Mouse (Mus musculus): Measurements from ENCODE around the gene Qrich2.

Qrich2 gene

DNA sequence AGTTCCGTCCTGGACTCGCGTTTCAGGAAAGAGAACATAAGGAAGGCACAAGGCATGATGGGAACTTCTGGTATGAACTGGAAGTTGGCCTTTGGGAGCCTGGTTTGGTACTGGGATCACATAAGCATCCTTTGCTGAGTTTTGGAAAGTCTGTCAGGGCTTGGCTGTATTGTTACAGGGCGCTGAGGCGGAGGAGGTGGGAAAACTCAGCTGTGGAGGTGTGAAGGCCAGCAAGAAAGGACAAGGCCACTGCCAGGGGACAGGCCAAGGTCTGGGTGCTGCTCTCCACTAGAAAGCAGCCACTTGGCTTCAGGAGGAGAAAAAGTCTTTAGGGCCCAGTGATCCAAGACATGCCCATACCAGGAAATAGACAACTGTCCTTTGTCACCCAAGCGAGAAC is 22.7 kb downstream of the Qrich2 start:
- no peak for DNase-seq

DNA sequence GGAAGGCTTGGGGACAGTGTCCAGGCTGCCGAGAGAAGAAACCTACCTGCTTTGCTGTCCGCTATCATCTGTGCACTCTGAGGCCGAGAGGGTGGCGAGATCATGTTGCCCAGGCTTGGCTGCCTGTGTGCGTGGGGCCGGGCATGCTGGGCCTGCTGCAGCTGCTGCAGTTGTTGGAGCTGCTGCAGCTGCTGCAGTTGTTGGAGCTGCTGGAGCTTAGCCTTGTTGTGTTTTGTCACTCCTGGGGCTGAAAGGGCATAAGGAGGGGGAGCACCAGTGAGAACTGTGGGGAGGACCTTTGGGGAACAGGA is 23.2 kb downstream of the Qrich2 start:
- no peak for DNase-seq

DNA sequence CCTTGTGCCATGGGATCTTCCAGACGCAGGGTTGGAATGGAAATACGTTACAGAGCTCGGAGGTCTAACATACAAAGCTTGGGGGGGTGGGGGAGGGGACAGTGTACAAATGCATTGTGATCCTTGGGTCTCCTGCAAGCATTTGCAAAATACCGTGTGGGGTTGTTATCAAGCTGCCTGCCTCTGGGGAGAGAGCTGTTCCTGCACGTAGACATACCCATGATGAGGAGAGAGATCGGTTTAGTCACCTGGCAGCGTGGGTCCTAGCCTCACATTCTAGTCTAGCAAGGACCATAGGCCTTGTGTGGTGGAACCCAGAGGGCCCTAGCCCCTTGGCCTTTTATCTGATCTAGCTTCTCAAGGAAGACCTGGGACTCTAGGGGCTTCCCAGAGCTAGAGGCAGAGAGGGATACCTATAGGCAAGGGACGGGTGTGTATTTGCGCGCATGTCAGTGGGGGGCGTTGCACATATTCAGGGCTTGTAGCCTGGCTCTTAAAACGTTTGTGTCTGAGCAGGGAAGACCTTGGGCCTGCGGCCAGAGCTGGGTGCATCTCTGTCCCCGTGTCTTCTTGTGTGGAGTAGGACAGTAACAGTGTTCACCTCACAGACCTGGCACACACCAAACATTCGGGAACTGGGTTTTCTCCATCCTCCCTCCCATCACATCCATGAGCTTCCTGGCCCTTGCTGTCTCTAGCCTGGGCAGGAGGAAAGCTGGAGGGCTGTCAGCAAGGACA is 23.7 kb downstream of the Qrich2 start:
- DNase-seq = no peak

GRCm38 (mm10) chr11:116440408-116441068 is 25.5 kb downstream of the Qrich2 start:
- no peak for DNase-seq

- no peak for DNase-seq
Observed at GRCm38 (mm10) chr11:116439269-116440240, 26.5 kb downstream of the Qrich2 start.

DNA sequence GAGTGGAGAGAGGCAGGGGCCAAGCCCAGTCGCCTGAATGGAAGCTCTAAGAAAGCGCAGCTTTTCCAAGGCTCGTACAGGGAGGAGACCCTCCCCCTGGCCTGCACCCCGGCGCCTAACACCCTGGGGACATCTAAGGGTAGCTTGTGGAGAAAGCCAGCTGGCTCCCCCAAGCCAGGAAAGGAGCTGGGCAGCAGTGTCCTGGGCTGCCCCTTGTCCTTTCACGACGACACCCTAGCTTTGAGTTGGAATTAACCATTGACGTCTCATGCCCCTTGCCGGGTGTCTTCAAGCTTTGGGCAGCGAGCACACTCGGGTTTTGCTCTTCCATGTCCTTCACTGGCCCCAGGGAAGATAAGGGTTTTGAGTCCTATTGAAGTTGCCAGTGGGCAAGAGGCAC is 28.5 kb downstream of the Qrich2 start:
- no peak for DNase-seq

DNA sequence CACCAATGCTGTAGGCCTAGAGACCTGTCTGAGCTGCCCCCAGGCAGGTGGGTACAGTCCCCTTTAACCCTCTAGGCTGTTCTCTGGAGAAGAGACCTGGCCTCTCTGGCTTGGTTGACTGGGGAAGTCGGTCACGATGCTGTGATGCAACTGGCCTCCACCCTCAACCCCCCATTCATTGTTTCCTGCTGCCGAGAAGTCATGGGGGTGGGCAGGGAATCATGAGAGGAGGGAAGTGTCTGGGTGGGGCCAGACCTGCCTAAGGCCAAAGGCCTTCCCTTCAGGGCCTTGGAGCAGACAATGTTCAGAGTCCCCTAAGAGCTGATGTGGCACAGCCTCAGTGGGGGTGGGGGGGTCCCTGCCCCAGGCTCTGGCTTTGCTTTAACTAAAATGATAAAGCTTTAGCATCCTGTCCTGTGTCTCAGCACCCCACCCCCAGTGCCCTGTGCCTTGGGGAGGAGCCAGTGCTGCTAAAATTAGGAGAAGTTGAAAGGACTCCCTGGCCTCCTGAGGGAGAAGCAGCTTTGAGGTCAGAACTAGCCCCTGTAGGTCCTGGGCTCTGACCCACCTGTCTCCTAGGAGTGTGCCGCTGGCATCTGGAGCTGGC is 29.2 kb downstream of the Qrich2 start:
- no peak for DNase-seq

- no peak for DNase-seq
Observed at GRCm38 (mm10) chr11:116435992-116436724, 29.9 kb downstream of the Qrich2 start.

GRCm38 (mm10) chr11:116434967-116435752 is 30.9 kb downstream of the Qrich2 start:
- no peak for DNase-seq

- peak; percentile 40 for DNase-seq
Observed at GRCm38 (mm10) chr11:116434287-116434966, 31.6 kb downstream of the Qrich2 start.

GRCm38 (mm10) chr11:116433356-116434286 is 32.4 kb downstream of the Qrich2 start, which contains the start of gene Ubald2:
Ubald2 (plus strand) TSS chr11:116434094.
- DNase-seq = peak; percentile 98

DNA sequence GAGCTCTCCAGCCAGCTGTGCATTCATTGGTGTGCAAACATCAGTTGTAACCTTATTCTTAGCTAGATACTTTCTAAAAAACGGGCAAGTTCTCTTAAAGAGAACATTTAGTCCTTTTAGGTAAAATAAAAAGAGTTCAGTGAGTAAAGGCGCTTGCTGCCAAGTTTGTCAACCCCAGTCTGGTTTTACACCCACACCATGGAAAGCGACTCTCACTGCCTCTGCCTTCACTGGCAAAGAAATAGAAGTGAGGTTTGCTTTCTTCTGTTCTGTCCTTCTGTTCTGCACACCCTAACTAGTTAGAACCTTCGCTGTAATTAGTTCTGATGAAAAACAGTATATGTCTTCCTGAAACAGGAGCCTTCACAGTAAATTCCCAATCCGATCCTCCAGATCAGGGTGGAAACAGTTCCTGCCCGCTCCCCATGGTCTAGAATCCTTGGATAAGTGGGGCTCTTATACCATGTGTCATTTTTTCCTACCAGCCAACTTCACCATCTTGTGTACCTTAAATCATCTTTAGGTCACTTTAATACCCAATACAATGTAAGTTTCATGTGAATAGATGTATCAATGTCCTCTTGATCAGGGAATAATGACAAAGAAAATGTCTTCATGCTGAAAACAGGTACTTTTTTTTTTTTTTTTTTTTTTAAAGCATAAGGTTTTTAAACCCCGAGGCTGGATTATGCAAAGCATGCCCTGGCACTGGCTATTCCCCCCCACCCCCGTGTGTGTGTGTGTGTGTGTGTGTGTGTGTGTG is 33.3 kb downstream of the Qrich2 start:
- DNase-seq = no peak

DNA sequence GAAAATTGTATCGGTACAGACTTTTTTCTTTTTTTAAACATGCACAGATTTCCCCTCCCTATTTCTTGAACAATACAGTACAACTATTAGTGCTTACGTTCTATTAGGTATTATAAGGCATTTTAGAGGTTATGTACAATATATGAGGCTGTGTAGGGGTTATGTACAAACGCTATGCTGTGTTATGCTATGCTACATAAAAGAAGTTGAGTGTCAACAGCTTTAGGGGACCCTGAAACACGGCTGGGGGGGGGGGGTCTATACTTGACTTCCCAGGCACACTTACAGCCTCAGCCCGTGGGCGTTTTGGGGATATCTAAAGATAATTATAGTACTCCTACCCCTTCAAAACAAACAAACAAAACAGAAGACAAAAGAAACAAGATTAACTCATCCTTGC is 33.9 kb downstream of the Qrich2 start:
- DNase-seq = no peak

DNA sequence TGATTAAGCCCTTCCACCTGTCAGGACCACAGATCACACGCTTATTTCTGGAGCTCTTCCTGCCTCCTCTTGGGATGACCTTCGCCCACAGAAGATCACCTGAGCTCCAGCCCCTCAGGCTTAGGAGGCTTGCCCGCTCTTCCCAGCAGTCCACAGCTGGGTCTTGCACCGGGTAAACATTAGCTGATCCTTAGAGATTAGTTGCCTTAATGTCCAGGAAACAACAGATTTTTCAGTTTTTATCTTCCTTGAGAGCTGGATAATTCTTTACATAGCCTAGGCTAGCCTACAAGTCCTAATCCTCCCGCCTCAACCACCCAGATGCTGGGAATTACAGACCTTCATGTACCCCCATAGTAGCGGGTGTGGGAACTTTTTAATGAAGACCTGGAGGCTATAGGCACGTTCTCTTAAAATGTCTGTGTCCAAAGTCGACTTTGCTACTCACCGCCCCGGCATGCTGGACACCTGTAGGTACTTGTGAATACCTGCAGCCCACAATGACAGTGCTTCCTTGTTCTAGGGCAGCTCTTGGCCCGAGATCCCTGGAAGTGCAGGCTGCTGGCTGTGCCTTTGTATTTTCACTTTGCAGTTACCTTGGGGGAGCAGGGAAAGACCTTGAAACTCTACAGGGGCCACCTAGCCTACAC is 34.5 kb downstream of the Qrich2 start:
- no peak for DNase-seq

GRCm38 (mm10) chr11:116430723-116431427 is 35.2 kb downstream of the Qrich2 start:
- no peak for DNase-seq

GRCm38 (mm10) chr11:116429862-116430613 is 36.0 kb downstream of the Qrich2 start:
- no peak for DNase-seq
